Mouse (Mus musculus) forebrain, embryonic 13.5 days (tissue): Measurements from ENCODE around the gene Hoga1. TPM values are rescaled to one million over a fixed set of nuclear protein-coding genes. Genes with fewer than 3 reads are reported as not detected.
A peak's percentile ranks its signal among the peaks of the same experiment; 100 is the strongest.
"Not testable (repeated sequence)": the region's sequence is repeated elsewhere in the genome, so short reads cannot be mapped to it uniquely, and the experiment has no call there.

Source experiments
- ATAC-seq: fragments of 200-750 bp; cut with Nextera tagmentation; 2 replicates; pipeline ENCODE4 v1.8.0; 2017
- H3K27ac ChIP-seq: fragments of 300-500 bp; sonication (generic); 2 replicates; pipeline ENCODE4 v1.5.1; 2015; ENCODE audit warnings: inconsistent platforms, mild to moderate bottlenecking, moderate library complexity
- H3K27me3 ChIP-seq: fragments of 300-500 bp; sonication (generic); 2 replicates; pipeline ENCODE4 v1.6.1; 2015; ENCODE audit warnings: mild to moderate bottlenecking, inconsistent platforms
- H3K36me3 ChIP-seq: fragments of 300-500 bp; sonication (generic); 2 replicates; pipeline ENCODE4 v1.6.1; 2015; ENCODE audit warnings: mild to moderate bottlenecking, inconsistent platforms; ENCODE audit not compliant: poor library complexity, severe bottlenecking
- H3K4me1 ChIP-seq: fragments of 300-500 bp; sonication (generic); 2 replicates; pipeline ENCODE4 v1.6.1; 2015; ENCODE audit warnings: inconsistent platforms
- H3K4me2 ChIP-seq: fragments of 300-500 bp; sonication (generic); 2 replicates; pipeline ENCODE4 v1.6.1; 2015; ENCODE audit warnings: inconsistent platforms, mild to moderate bottlenecking, moderate library complexity
- H3K4me3 ChIP-seq: fragments of 300-500 bp; sonication (generic); 2 replicates; pipeline ENCODE4 v1.5.1; 2015; ENCODE audit warnings: mild to moderate bottlenecking, inconsistent platforms
- H3K9ac ChIP-seq: fragments of 300-500 bp; sonication (generic); 2 replicates; pipeline ENCODE4 v1.6.1; 2015; ENCODE audit warnings: mild to moderate bottlenecking, inconsistent platforms
- H3K9me3 ChIP-seq: fragments of 300-500 bp; sonication (generic); replicated peaks from 2 replicates; pipeline ENCODE4 v1.6.1; 2016; ENCODE audit warnings: inconsistent platforms
- WGBS: fragments of 180-500 bp; shearing (Covaris S2); methylation state at CpG from one replicate; pipeline ENCODE4 v1.1.7; 2015; 5-methylcytosine and 5-hydroxymethylcytosine counted together
- polyA plus RNA-seq: library from polyadenylated mRNA; unstranded; fragments of >200 nt; fragmentation: Nextera tagmentation; extraction: Ambion mirVana; gene quantifications from 2 replicates; pipeline ENCODE4 v1.2.1, GENCODE M21; 2015

Gene Hoga1
- polyA plus RNA-seq, 1 experiment from 2014 or later, result 0.79 TPM

- no peaks in the 10 kb centered on the region for H3K9me3 ChIP-seq
- WGBS, result 98% methylated on average over 8 of the region's 8 CpGs
- no peak overlapping the region for H3K4me3 ChIP-seq
- ATAC-seq, result no peak
- H3K4me1 ChIP-seq, result no peaks in the 10 kb centered on the region
- peaks cover 47% of the 10 kb centered on the region for H3K36me3 ChIP-seq
- H3K27me3 ChIP-seq, result no peaks in the 10 kb centered on the region
- H3K27ac ChIP-seq, result no peak overlapping the region
- no peak overlapping the region for H3K4me2 ChIP-seq
- no peak overlapping the region for H3K9ac ChIP-seq
These were observed 33.2 kb downstream of the Hoga1 start for GRCm38 (mm10) chr19:42078566-42078965.

GRCm38 (mm10) chr19:42079006-42079405 is 33.6 kb downstream of the Hoga1 start:
- Histone ChIP-seq H3K36me3 (peaks cover 45% of the 10 kb centered on the region), H3K27ac (no peak overlapping the region), H3K4me2 (no peak overlapping the region), H3K4me1 (no peaks in the 10 kb centered on the region), H3K9me3 (no peaks in the 10 kb centered on the region), H3K27me3 (no peaks in the 10 kb centered on the region), H3K4me3 (no peak overlapping the region), H3K9ac (no peak overlapping the region)
- WGBS, result 95% methylated on average over 12 of the region's 12 CpGs
- no peak for ATAC-seq

- Histone ChIP-seq H3K4me2 (no peak overlapping the region), H3K4me3 (no peak overlapping the region), H3K9ac (no peak overlapping the region), H3K36me3 (peaks cover 35% of the 10 kb centered on the region), H3K27me3 (no peaks in the 10 kb centered on the region), H3K4me1 (no peaks in the 10 kb centered on the region), H3K27ac (no peak overlapping the region), H3K9me3 (no peaks in the 10 kb centered on the region)
- WGBS, result 85% methylated on average over 5 of the region's 5 CpGs
- no peak for ATAC-seq
These were observed 34.5 kb downstream of the Hoga1 start for GRCm38 (mm10) chr19:42079950-42080349.

GRCm38 (mm10) chr19:42080469-42080868 is 35.1 kb downstream of the Hoga1 start:
- Histone ChIP-seq H3K27me3 (no peaks in the 10 kb centered on the region), H3K9me3 (no peaks in the 10 kb centered on the region), H3K9ac (no peak overlapping the region), H3K36me3 (peaks cover 30% of the 10 kb centered on the region), H3K4me1 (peaks cover 2% of the 10 kb centered on the region), H3K27ac (no peak overlapping the region), H3K4me2 (no peak overlapping the region), H3K4me3 (no peak overlapping the region)
- no peak for ATAC-seq
- WGBS, result 87% methylated on average over 11 of the region's 11 CpGs

- WGBS, result 98% methylated on average over 5 of the region's 5 CpGs
- peaks cover 19% of the 10 kb centered on the region for H3K36me3 ChIP-seq
- not testable (repeated sequence) for H3K4me3 ChIP-seq, H3K4me1 ChIP-seq, H3K9me3 ChIP-seq, H3K4me2 ChIP-seq, ATAC-seq, H3K27me3 ChIP-seq, H3K9ac ChIP-seq, H3K27ac ChIP-seq
These were observed 36.2 kb downstream of the Hoga1 start for GRCm38 (mm10) chr19:42081613-42082012.

- 6% methylated on average over 10 of the region's 10 CpGs for WGBS
- ATAC-seq, result no peak; the same call in 1 of the 2 replicates
- Histone ChIP-seq H3K4me2 (peak overlapping the region; percentile 93), H3K27ac (peak overlapping the region; percentile 53), H3K27me3 (no peaks in the 10 kb centered on the region), H3K9ac (peak overlapping the region; percentile 85), H3K4me3 (peak overlapping the region; percentile 89), H3K9me3 (no peaks in the 10 kb centered on the region), H3K4me1 (peaks cover 19% of the 10 kb centered on the region), H3K36me3 (no peaks in the 10 kb centered on the region)
These were observed 40.3 kb downstream of the Hoga1 start for GRCm38 (mm10) chr19:42085690-42086089.

- ATAC-seq, result peak; percentile 87
- Histone ChIP-seq H3K27ac (peak within 1 kb of the TSS; percentile 66), H3K27me3 (no peaks in the 10 kb centered on the region), H3K9me3 (no peaks in the 10 kb centered on the region), H3K4me3 (peak within 1 kb of the TSS; percentile 89), H3K4me2 (peak within 1 kb of the TSS; percentile 93), H3K4me1 (peaks cover 22% of the 10 kb centered on the region), H3K9ac (peak within 1 kb of the TSS; percentile 85), H3K36me3 (no peaks in the 10 kb centered on the region)
- WGBS, result 0% methylated on average over 21 of the region's 21 CpGs
These were observed 40.8 kb downstream of the Hoga1 start, which contains the start of gene Morn4 for GRCm38 (mm10) chr19:42086166-42086565. Morn4 (minus strand) TSS chr19:42086357.

- Histone ChIP-seq H3K27ac (peak overlapping the region; percentile 52), H3K9me3 (no peaks in the 10 kb centered on the region), H3K36me3 (0 out of 2 replicates have a peak, but pooled peaks cover 8% of the 10 kb centered on the region), H3K9ac (peak overlapping the region; percentile 40; the same call in 1 of the 2 replicates), H3K4me2 (peak overlapping the region; percentile 64), H3K4me1 (peaks cover 37% of the 10 kb centered on the region), H3K27me3 (no peaks in the 10 kb centered on the region), H3K4me3 (peak overlapping the region; percentile 94)
- no peak for ATAC-seq
- WGBS, result 22% methylated on average over 14 of the region's 14 CpGs
These were observed 43.8 kb downstream of the Hoga1 start for GRCm38 (mm10) chr19:42089103-42089747.

GRCm38 (mm10) chr19:42089748-42090595 is 44.6 kb downstream of the Hoga1 start, which contains the start of gene Pi4k2a:
Pi4k2a (plus strand) TSS chr19:42090470.
- 0 out of 2 replicates have a peak, but pooled peaks cover 8% of the 10 kb centered on the region for H3K36me3 ChIP-seq
- peak within 1 kb of the TSS; percentile 91 for H3K4me2 ChIP-seq
- H3K9ac ChIP-seq, result peak within 1 kb of the TSS; percentile 94
- no peaks in the 10 kb centered on the region for H3K9me3 ChIP-seq
- H3K27ac ChIP-seq, result peak within 1 kb of the TSS; percentile 83
- peak within 1 kb of the TSS; percentile 94 for H3K4me3 ChIP-seq
- WGBS, result 1% methylated on average over 50 of the region's 55 CpGs
- H3K4me1 ChIP-seq, result peaks cover 37% of the 10 kb centered on the region
- ATAC-seq, result peak; percentile 99
- H3K27me3 ChIP-seq, result no peaks in the 10 kb centered on the region

- peak overlapping the region; percentile 94 for H3K4me3 ChIP-seq
- peak overlapping the region; percentile 94 for H3K9ac ChIP-seq
- H3K9me3 ChIP-seq, result no peaks in the 10 kb centered on the region
- peak; percentile 72 for ATAC-seq
- under 1% methylated on average over 50 of the region's 52 CpGs for WGBS
- H3K27me3 ChIP-seq, result no peaks in the 10 kb centered on the region
- H3K4me2 ChIP-seq, result peak overlapping the region; percentile 91
- peaks cover 33% of the 10 kb centered on the region for H3K4me1 ChIP-seq
- peak overlapping the region; percentile 83 for H3K27ac ChIP-seq
- H3K36me3 ChIP-seq, result 0 out of 2 replicates have a peak, but pooled peaks cover 8% of the 10 kb centered on the region
These were observed 45.3 kb downstream of the Hoga1 start for GRCm38 (mm10) chr19:42090637-42091141.

- no peak overlapping the region for H3K4me3 ChIP-seq
- no peaks in the 10 kb centered on the region for H3K4me1 ChIP-seq
- no peak overlapping the region for H3K27ac ChIP-seq
- ATAC-seq, result no peak
- peaks cover 35% of the 10 kb centered on the region for H3K36me3 ChIP-seq
- no peak overlapping the region for H3K9ac ChIP-seq
- no peak overlapping the region for H3K4me2 ChIP-seq
- H3K9me3 ChIP-seq, result no peaks in the 10 kb centered on the region
- no peaks in the 10 kb centered on the region for H3K27me3 ChIP-seq
- WGBS, result 96% methylated on average over 3 of the region's 3 CpGs
These were observed 54.0 kb downstream of the Hoga1 start for GRCm38 (mm10) chr19:42099406-42099805.

- Histone ChIP-seq H3K36me3 (peaks cover 56% of the 10 kb centered on the region), H3K4me3 (no peak overlapping the region), H3K9ac (no peak overlapping the region), H3K4me1 (no peaks in the 10 kb centered on the region), H3K27ac (no peak overlapping the region), H3K4me2 (no peak overlapping the region), H3K27me3 (no peaks in the 10 kb centered on the region), H3K9me3 (no peaks in the 10 kb centered on the region)
- 94% methylated on average over 9 of the region's 9 CpGs for WGBS
- no peak for ATAC-seq
These were observed 59.3 kb downstream of the Hoga1 start for GRCm38 (mm10) chr19:42104681-42105080.
